Mouse (Mus musculus): Measurements from ENCODE around the gene Ciao2a. TPM values are rescaled to one million over a fixed set of nuclear protein-coding genes. Genes with fewer than 3 reads are reported as not detected.

Ciao2a gene
- total and polyA plus RNA-seq, 3 experiments: 19.5 to 68.1 (median 59.7) TPM

DNA sequence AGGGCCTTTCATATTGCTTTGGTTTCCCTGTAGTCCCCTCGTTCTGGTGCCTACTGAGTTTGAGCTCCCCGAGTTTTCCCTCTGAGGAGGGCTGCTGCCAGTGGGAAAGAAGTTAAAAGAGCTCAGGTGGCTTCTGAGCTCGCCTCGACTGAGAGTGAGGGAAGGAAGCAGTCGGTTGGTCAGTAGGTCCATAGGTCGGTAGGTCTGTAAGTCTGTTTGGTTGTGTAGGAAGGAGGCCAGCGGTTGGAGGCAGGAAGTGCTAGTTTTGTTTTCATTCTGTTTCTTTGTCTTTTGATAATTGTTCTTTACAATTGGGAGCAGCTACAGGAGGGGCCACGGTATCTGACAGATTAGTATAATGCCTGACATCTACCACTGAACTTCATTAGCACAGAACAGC is 16.3 kb upstream of the Ciao2a start:
- peaks cover 3% of the 10 kb centered on the region; the same call in 1 of the 2 replicates for H3K36me3 ChIP-seq (ENCODE audit: control insufficient read depth, insufficient read depth, low read length)
- no peaks in the 10 kb centered on the region for H3K79me2 ChIP-seq (replicated peaks; ENCODE audit: control insufficient read depth, insufficient read depth, low read length)
- DNase-seq: no peak
- WGBS: 47% methylated on average over 8 of the region's 8 CpGs
- intact Hi-C loops (cut with DNase I): no loop called here
- no peak overlapping the region for H3K9ac ChIP-seq (ENCODE audit: low read depth, low read length)
- TF ChIP-seq CTCF (IDR thresholded peaks at IDR 0.05): no peak
- TF ChIP-seq POLR2A (IDR thresholded peaks at IDR 0.05; ENCODE audit: insufficient read depth, low read depth, low read length): no peak
- no peak for TF ChIP-seq EP300 (IDR thresholded peaks at IDR 0.05; ENCODE audit: insufficient read depth, low read depth, low read length)
- no peaks in the 10 kb centered on the region for H3K27me3 ChIP-seq (ENCODE audit: control insufficient read depth, insufficient read depth, low read length)
- H3K4me3 ChIP-seq: no peak overlapping the region
- no peak overlapping the region for H3K27ac ChIP-seq
- no peaks in the 10 kb centered on the region; the same call in 1 of the 2 replicates for H3K4me1 ChIP-seq (ENCODE audit: control insufficient read depth, insufficient read depth, low read length)

DNA sequence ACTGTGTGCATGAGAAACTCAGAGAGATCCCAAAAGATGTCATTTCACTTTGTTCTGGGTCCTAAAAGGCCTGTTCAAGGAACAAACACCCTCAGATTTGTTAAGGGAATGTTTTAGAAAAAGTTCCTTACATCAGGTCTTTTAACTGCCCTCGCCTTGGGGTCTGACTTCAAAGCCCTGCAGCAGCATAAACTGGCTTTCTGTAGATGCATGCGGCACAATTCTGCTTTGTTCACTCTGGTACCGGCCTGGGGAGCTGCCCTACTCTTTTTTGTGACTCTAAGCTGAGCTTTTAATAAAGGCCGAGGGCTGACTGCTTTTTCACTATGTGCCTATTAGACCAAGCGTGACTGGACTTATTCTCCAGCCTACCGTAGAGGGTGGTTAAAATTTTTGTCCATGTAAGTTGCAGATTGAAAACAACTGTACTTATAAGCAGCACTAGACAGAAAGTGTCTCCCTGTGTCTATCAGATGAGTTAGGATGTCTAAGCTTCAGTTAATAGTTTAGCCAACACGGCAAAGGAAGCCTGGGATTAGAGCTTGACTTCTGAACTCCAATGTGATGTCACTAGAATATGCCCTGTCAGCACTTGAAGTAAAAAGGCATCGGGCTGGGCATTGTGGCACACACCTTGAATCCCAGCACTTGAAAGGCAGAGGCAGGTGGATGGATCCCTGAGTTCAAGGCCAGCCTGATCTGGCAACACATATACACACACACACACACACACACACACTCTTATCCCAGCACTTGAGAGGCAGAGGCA is 15.6 kb upstream of the Ciao2a start:
- DNase-seq: no peak
- Histone ChIP-seq H3K27me3 (ENCODE audit: control insufficient read depth, insufficient read depth, low read length) (no peaks in the 10 kb centered on the region), H3K4me3 (no peak overlapping the region), H3K79me2 (replicated peaks; ENCODE audit: control insufficient read depth, insufficient read depth, low read length) (no peaks in the 10 kb centered on the region), H3K36me3 (ENCODE audit: control insufficient read depth, insufficient read depth, low read length) (peaks cover 3% of the 10 kb centered on the region; the same call in 1 of the 2 replicates), H3K9ac (ENCODE audit: low read depth, low read length) (no peak overlapping the region), H3K4me1 (ENCODE audit: control insufficient read depth, insufficient read depth, low read length) (no peaks in the 10 kb centered on the region; the same call in 1 of the 2 replicates), H3K27ac (no peak overlapping the region)
- intact Hi-C loops (cut with DNase I): no loop called here
- 80% methylated on average over 8 of the region's 8 CpGs for WGBS
- TF ChIP-seq CTCF (IDR thresholded peaks at IDR 0.05) (no peak), POLR2A (IDR thresholded peaks at IDR 0.05; ENCODE audit: insufficient read depth, low read depth, low read length) (no peak), EP300 (IDR thresholded peaks at IDR 0.05; ENCODE audit: insufficient read depth, low read depth, low read length) (no peak)

GRCm38 (mm10) chr9:66114341-66114740 is 12.1 kb upstream of the Ciao2a start:
- Histone ChIP-seq H3K9ac (ENCODE audit: low read depth, low read length) (no peak overlapping the region), H3K79me2 (replicated peaks; ENCODE audit: control insufficient read depth, insufficient read depth, low read length) (peaks cover 6% of the 10 kb centered on the region), H3K27ac (no peak overlapping the region), H3K27me3 (ENCODE audit: control insufficient read depth, insufficient read depth, low read length) (no peaks in the 10 kb centered on the region), H3K4me1 (ENCODE audit: control insufficient read depth, insufficient read depth, low read length) (peaks cover 2% of the 10 kb centered on the region; the same call in 1 of the 2 replicates), H3K36me3 (ENCODE audit: control insufficient read depth, insufficient read depth, low read length) (no peaks in the 10 kb centered on the region; the same call in 1 of the 2 replicates), H3K4me3 (no peak overlapping the region)
- 71% methylated on average over 3 of the region's 3 CpGs for WGBS
- intact Hi-C loops (cut with DNase I): no loop called here
- no peak for TF ChIP-seq POLR2A (IDR thresholded peaks at IDR 0.05; ENCODE audit: insufficient read depth, low read depth, low read length)
- TF ChIP-seq EP300 (IDR thresholded peaks at IDR 0.05; ENCODE audit: insufficient read depth, low read depth, low read length): no peak
- DNase-seq: peak in 1 of 2 experiments; percentile 21

DNA sequence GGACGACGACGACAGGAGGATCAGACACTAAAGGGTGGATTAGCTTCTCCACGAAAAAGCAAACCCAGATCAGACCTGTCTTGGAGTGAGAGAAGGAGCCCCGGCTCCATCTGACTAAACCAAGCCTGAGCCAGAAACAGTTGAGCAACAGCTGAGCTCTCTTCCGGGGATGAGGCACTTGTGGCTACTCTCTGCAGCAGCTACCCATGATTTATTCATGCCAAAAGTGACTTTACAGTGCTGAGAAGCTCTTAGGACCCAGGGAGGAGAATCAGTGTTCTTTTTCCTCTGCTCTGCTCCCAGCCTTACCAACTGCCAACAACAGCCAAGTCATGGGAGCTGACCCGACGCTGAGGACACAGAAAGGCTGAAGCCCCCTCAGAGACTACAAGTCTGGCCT is 9.5 kb upstream of the Ciao2a start:
- Histone ChIP-seq H3K36me3 (ENCODE audit: control insufficient read depth, insufficient read depth, low read length) (no peaks in the 10 kb centered on the region; the same call in 1 of the 2 replicates), H3K79me2 (replicated peaks; ENCODE audit: control insufficient read depth, insufficient read depth, low read length) (peaks cover 7% of the 10 kb centered on the region), H3K27ac (no peak overlapping the region), H3K4me1 (ENCODE audit: control insufficient read depth, insufficient read depth, low read length) (peaks cover 2% of the 10 kb centered on the region; the same call in 1 of the 2 replicates), H3K9ac (ENCODE audit: low read depth, low read length) (no peak overlapping the region), H3K4me3 (no peak overlapping the region), H3K27me3 (ENCODE audit: control insufficient read depth, insufficient read depth, low read length) (no peaks in the 10 kb centered on the region)
- no peak for TF ChIP-seq POLR2A (IDR thresholded peaks at IDR 0.05; ENCODE audit: insufficient read depth, low read depth, low read length)
- TF ChIP-seq CTCF (IDR thresholded peaks at IDR 0.05): no peak
- TF ChIP-seq EP300 (IDR thresholded peaks at IDR 0.05; ENCODE audit: insufficient read depth, low read depth, low read length): no peak
- DNase-seq: peak in 1 of 2 experiments; percentile 40
- intact Hi-C loops (cut with DNase I): no loop called here
- whole genome bisulfite sequencing: 57% methylated on average over 8 of the region's 8 CpGs

- DNase-seq: no peak
- H3K27me3 ChIP-seq (ENCODE audit: control insufficient read depth, insufficient read depth, low read length): no peaks in the 10 kb centered on the region
- H3K79me2 ChIP-seq (replicated peaks; ENCODE audit: control insufficient read depth, insufficient read depth, low read length): peaks cover 7% of the 10 kb centered on the region
- H3K4me1 ChIP-seq (ENCODE audit: control insufficient read depth, insufficient read depth, low read length): peaks cover 2% of the 10 kb centered on the region
- intact Hi-C loops (cut with DNase I): no loop called here
- no peak overlapping the region for H3K27ac ChIP-seq
- no peak overlapping the region for H3K9ac ChIP-seq (ENCODE audit: low read depth, low read length)
- WGBS: 67% methylated on average over 2 of the region's 2 CpGs
- no peaks in the 10 kb centered on the region; the same call in none of the 2 replicates for H3K36me3 ChIP-seq (ENCODE audit: control insufficient read depth, insufficient read depth, low read length)
- TF ChIP-seq EP300 (IDR thresholded peaks at IDR 0.05; ENCODE audit: insufficient read depth, low read depth, low read length) (no peak), POLR2A (IDR thresholded peaks at IDR 0.05; ENCODE audit: insufficient read depth, low read depth, low read length) (no peak), CTCF (IDR thresholded peaks at IDR 0.05) (no peak)
- no peak overlapping the region for H3K4me3 ChIP-seq
These were observed 6.9 kb upstream of the Ciao2a start for GRCm38 (mm10) chr9:66119498-66119897.

DNA sequence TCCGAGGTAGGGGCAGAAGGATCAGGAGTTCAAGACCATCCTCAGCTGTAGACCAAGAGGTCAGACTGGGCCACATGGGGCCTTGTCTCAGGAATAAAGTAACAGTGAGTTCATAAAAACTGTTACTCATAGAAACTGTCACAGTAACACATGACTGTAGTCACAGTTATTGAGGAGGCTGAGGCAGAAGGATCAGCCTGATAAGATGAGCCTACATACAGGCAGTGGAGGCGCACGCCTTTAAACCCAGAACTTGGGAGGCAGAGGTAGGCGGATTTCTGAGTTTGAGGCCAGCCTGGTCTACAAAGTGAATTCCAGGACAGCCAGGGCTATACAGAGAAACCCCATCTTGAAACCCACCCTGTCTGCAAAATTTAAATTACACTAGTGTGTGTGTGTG is 6.3 kb upstream of the Ciao2a start:
- no peak overlapping the region for H3K4me3 ChIP-seq
- WGBS: 95% methylated on average over 4 of the region's 4 CpGs
- H3K9ac ChIP-seq (ENCODE audit: low read depth, low read length): no peak overlapping the region
- H3K27me3 ChIP-seq (ENCODE audit: control insufficient read depth, insufficient read depth, low read length): no peaks in the 10 kb centered on the region
- H3K27ac ChIP-seq: no peak overlapping the region
- TF ChIP-seq CTCF (IDR thresholded peaks at IDR 0.05): no peak
- no peak for TF ChIP-seq EP300 (IDR thresholded peaks at IDR 0.05; ENCODE audit: insufficient read depth, low read depth, low read length)
- TF ChIP-seq POLR2A (IDR thresholded peaks at IDR 0.05; ENCODE audit: insufficient read depth, low read depth, low read length): no peak
- peaks cover 7% of the 10 kb centered on the region for H3K79me2 ChIP-seq (replicated peaks; ENCODE audit: control insufficient read depth, insufficient read depth, low read length)
- intact Hi-C loops (cut with DNase I): no loop called here
- H3K4me1 ChIP-seq (ENCODE audit: control insufficient read depth, insufficient read depth, low read length): peaks cover 2% of the 10 kb centered on the region
- H3K36me3 ChIP-seq (ENCODE audit: control insufficient read depth, insufficient read depth, low read length): no peaks in the 10 kb centered on the region; the same call in none of the 2 replicates
- DNase-seq: no peak
